Mouse (Mus musculus) lung, adult 2 months (tissue): ENCODE results near the gene Ascc2. TPM values are rescaled to one million over a fixed set of nuclear protein-coding genes. Genes with fewer than 3 reads are reported as not detected.

Experiments used
- DNase-seq: peaks from one replicate; pipeline ENCODE4 v3.0.0; 2022
- H3K4me1 ChIP-seq: fragments of 200-500 bp; 2 replicates; pipeline ENCODE4 v1.6.1; 2011; ENCODE audit warnings: low read length; ENCODE audit not compliant: control insufficient read depth, insufficient read depth
- H3K4me3 ChIP-seq: fragments of 200-500 bp; replicated peaks from 2 replicates; pipeline ENCODE3; 2011; ENCODE audit warnings: low read depth, mild to moderate bottlenecking, control low read depth, low read length; ENCODE audit errors: extremely low read depth
- CTCF ChIP-seq: fragments of 200-500 bp; IDR thresholded peaks from 2 replicates; pipeline ENCODE4 v1.5.1; 2011; ENCODE audit warnings: mild to moderate bottlenecking, low read length, control low read depth; ENCODE audit not compliant: insufficient read depth
- POLR2A ChIP-seq: fragments of 200-500 bp; IDR thresholded peaks from 2 replicates; pipeline ENCODE4 v1.6.1; 2011; ENCODE audit warnings: low read depth, mild to moderate bottlenecking, control low read depth, low read length, borderline replicate concordance; ENCODE audit errors: extremely low read depth
- WGBS: fragments of 180-500 bp; shearing (Covaris S2); methylation state at CpG from one replicate; pipeline ENCODE4 v1.1.7; 2018; 5-methylcytosine and 5-hydroxymethylcytosine counted together
- polyA plus RNA-seq: library from polyadenylated mRNA; depleted of rRNA; stranded (reverse); fragments of >200 nt; gene quantifications from 2 replicates; pipeline ENCODE4 v1.2.3, GENCODE M21; 2012

Ascc2 gene
- polyA plus RNA-seq, 1 experiment, result 34.0 TPM

DNA sequence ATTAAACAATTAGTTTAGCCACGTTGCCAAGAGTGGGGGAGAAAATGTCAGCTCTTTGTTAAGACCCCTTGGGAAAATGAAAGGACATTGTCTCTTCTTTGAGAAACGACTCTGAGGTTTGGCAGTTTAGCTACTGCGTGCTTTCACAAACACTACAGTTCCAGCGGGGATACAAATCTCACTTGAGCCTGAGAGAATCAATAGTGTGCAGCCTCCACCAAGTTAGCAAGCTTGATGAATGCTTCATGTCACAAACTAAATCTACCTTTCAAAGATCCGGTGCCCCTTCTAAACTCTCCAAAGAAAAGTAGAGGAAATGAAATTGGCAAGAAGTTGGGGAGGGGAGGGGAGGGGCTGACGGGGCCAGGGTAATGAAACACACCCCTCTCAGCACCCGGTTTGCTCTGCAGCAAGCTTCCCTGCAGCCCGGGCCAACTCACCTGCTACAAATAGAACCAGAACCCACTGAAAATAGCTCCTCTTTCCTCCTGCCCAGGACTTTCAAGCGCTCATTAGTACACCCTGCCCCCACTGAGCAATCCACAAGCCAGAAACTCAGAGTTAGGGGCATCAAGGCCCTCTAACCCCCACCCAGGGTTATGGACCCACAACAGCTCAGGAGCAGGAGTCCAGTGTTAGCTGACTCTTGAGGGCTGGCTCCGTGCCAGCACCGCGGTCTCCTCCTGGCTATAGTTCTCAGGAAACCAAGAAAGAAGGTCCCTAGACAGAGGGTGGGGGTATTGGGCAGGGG, 34.7 kb upstream of the Ascc2 start:
- Histone ChIP-seq H3K4me1 (0 out of 2 replicates have a peak, but pooled peaks cover 2% of the 10 kb centered on the region), H3K4me3 (no peak overlapping the region)
- 17% methylated on average over 12 of the region's 12 CpGs for WGBS
- no peak for TF ChIP-seq POLR2A
- TF ChIP-seq CTCF, result no peak
- DNase-seq, result peak; percentile 38

DNA sequence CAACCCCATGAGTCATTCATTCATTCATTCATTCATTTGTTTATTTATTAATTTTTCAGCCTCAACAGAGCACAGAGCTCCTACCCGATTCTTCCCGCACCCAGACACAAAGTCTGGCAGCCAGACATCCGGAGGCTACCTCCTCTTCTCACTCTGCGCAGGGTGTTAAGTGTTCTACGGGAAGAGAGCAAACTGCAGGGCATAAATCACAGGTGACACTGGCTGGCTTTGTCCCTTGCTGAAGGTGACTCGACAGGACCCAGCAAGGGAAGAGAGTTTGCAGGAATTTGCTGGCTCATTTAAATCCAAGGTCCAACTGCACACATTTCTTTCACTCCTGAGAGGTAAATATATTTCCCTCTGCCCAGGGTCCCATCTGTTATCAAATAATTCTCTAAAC, 33.1 kb upstream of the Ascc2 start:
- Histone ChIP-seq H3K4me3 (no peak overlapping the region), H3K4me1 (0 out of 2 replicates have a peak, but pooled peaks cover 2% of the 10 kb centered on the region)
- 34% methylated on average over 6 of the region's 6 CpGs for WGBS
- TF ChIP-seq CTCF, result no peak
- no peak for TF ChIP-seq POLR2A
- DNase-seq, result no peak

DNA sequence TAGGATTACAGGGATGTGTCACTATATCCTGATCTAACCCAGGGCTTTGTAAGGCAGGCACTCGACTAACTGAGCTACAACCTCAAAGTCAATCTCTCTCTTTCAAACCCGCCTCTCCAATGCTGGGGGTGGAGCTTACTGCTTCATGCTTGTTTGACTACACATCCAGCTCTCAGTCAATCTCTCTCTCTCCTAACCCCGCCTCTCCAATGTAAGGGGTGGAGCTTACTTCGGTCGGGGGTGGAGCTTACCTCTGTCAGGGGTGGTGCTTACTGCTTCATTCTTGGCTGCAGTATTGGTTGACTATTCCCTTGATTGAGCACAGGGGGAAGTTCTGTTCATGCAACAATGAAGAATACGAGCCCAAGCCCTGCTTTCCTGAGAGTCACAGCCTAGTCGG, 32.1 kb upstream of the Ascc2 start:
- Histone ChIP-seq H3K4me3 (no peak overlapping the region), H3K4me1 (0 out of 2 replicates have a peak, but pooled peaks cover 2% of the 10 kb centered on the region)
- TF ChIP-seq CTCF (no peak), POLR2A (no peak)
- no peak for DNase-seq
- 52% methylated on average over 7 of the region's 7 CpGs for WGBS

DNA sequence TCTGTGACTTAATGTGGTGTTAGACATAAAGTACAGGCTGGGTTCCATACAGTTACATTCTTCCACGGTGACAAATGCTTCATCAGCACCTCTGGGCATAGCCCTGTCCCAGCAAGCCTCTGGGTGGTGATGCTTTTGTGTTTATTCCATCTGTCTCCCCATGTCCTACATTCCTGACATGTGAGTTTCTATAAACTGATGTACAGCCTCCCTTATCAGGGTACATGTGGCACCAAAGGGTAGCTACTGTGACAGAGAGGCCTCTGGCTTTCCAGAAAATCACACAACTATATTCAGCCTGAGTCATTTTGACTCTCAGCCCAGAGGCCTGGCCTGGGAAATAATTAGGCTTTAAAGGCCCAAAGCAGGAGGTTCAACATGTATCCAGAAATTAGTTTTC, 31.0 kb upstream of the Ascc2 start:
- DNase-seq, result no peak
- TF ChIP-seq CTCF, result no peak
- no peak for TF ChIP-seq POLR2A
- WGBS, result 58% methylated on average over 1 of the region's 1 CpGs
- H3K4me3 ChIP-seq, result no peak overlapping the region
- 0 out of 2 replicates have a peak, but pooled peaks cover 2% of the 10 kb centered on the region for H3K4me1 ChIP-seq

DNA sequence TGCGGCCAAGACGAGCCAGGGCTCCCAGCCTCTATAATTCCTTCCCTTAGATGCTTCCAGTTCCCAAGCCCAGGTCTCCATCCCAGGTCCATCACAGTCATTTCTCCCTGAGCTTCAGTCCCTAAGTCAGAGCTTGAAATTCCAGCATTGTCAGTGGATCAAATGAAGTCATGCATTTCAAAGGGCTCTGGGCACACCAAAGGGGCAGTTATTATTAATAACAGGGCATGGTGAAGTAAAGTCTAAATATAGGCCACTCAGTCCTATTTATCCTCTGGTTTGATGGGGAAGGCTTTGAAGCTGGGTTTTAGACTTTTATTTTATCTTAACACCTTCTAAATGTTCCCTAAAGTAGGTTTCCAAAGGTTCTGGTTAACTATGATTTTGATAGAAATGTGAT, 25.6 kb upstream of the Ascc2 start:
- WGBS, result 61% methylated on average over 2 of the region's 2 CpGs
- H3K4me1 ChIP-seq, result no peaks in the 10 kb centered on the region
- no peak for TF ChIP-seq POLR2A
- TF ChIP-seq CTCF, result no peak
- no peak overlapping the region for H3K4me3 ChIP-seq
- no peak for DNase-seq

DNA sequence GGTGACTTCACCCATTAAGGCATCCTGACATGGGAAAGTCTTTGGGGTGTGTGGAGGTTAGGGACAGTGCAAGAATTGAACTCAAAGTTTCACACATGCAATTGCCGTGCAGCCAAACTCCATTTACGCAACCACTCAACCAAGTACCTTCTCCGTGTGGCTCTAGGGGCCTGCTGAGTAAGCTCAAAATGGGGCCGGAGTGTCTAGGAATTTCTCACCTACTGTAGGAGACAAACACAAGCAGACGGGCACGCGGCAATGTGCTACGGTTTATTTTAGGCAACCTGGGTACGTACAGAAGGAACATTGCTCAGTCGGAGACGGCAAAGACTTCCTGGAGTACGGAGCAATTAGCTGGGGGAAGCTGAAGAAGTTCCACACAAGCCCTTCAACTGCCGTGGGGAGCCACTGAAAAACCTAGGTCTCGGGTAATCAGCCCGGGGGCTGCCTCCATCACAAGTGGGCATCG, 17.5 kb upstream of the Ascc2 start, which contains the start of gene Gm11032:
Gene Gm11032, plus strand, starts transcription at position 51 of the 469 bp plus-strand sequence.
- no peaks in the 10 kb centered on the region for H3K4me1 ChIP-seq
- H3K4me3 ChIP-seq, result no peak within 1 kb of the TSS
- DNase-seq, result no peak
- TF ChIP-seq CTCF (no peak), POLR2A (no peak)
- WGBS, result 52% methylated on average over 16 of the region's 16 CpGs

DNA sequence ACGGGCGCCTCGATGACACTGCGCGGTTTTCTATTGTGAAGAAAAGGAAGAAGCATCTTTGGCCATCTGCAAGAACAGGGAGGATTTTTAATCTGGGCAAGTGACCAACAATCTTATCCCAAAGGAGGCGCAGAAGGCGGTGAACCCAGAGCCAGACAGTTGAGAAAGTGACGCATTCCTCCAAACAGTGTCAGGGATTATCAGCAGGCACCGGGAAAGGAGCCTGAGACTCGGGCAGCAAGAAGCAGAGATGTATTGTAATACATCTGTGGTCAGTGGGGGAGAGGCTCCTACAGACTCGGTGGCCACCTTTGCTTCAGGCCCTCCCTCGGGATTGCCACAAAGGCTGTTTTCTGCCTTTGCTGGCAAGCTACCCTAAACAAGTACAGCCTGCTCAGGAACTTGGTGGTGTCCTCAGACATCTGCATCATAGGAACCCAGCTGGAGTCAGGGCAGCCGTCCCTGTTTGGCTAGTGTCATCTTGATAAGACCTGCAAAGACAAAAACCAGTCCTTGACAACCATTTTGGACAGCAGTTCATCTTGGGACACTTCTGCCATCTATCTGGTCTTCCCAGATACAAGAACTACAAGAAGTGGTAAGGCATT, 16.9 kb upstream of the Ascc2 start:
- no peak for DNase-seq
- H3K4me3 ChIP-seq, result no peak overlapping the region
- WGBS, result 45% methylated on average over 13 of the region's 13 CpGs
- TF ChIP-seq CTCF (no peak), POLR2A (no peak)
- H3K4me1 ChIP-seq, result no peaks in the 10 kb centered on the region

DNA sequence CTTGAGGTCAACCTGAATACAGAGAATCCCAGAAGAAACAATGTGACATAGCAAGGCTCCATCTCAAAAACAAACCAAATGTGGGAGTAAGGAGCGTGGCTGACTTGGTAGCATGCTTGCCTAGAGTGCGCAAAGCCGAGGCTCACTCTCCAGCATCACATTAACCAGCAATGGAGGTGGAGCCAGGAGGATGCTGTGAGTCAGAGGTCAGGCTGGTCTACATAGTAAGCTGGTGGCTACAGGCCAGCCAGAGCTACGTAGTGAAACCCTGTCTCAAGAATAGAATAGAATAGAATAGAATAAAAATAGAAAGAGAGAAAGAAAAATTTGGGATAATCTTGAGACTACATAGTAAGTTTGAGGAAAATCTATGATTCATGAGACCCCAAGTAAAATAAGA, 15.7 kb upstream of the Ascc2 start:
- Histone ChIP-seq H3K4me1 (no peaks in the 10 kb centered on the region), H3K4me3 (no peak overlapping the region)
- DNase-seq, result no peak
- 73% methylated on average over 4 of the region's 4 CpGs for WGBS
- TF ChIP-seq CTCF (no peak), POLR2A (no peak)

DNA sequence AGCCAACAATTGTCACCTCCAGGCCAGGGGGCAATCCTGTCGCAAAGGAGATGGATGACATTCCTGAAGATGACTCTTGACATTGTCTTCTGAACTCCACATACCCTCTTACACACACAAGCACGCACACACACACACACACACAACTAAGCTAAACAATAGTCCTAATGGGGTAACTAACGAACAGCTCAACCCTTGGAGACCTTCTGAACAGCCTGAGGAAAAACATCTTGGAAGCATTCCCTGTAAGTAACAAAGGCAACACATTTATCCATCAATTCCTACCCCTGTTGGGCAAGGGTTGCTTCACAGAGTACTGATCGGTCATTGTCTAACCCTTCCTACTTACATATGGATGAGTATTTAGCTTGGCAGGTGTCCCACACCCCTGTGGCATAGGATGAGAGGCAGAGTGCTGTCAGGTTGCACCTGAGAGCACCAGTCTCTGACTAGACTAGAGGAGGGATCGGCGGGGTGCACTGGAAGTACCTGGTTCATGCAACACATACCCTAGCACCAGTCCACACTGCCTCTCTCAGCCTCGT, 15.0 kb upstream of the Ascc2 start:
- no peaks in the 10 kb centered on the region for H3K4me1 ChIP-seq
- TF ChIP-seq CTCF (no peak), POLR2A (no peak)
- DNase-seq, result no peak
- WGBS, result 63% methylated on average over 7 of the region's 7 CpGs
- no peak overlapping the region for H3K4me3 ChIP-seq
